Mouse (Mus musculus) E14TG2a.4 (cell line): ENCODE data around the gene Igf2bp3.

Source experiments
- H3K27me3 ChIP-seq: 2 replicates; pipeline ENCODE4 v1.6.1; 2014; ENCODE audit warnings: low read length, control low read depth; ENCODE audit not compliant: insufficient read depth
- H3K36me3 ChIP-seq: 2 replicates; pipeline ENCODE4 v1.6.1; 2014; ENCODE audit warnings: low read length, control low read depth; ENCODE audit not compliant: insufficient read depth
- H3K4me1 ChIP-seq: replicated peaks from 2 replicates; pipeline ENCODE4 v1.6.1; 2014; ENCODE audit warnings: low read depth, low read length, control low read depth
- H3K4me3 ChIP-seq: replicated peaks from 2 replicates; pipeline ENCODE4 v1.5.1; 2014; ENCODE audit warnings: mild to moderate bottlenecking, low read length
- H3K9me3 ChIP-seq: 2 replicates; pipeline ENCODE4 v1.6.1; 2014; ENCODE audit warnings: low read length, control low read depth
- CTCF ChIP-seq: conservative IDR thresholded peaks from 2 replicates; pipeline ENCODE4 v1.5.1; 2014; ENCODE audit warnings: low read length
- NANOG ChIP-seq: IDR thresholded peaks from 2 replicates; pipeline ENCODE4 v1.6.1; 2014; ENCODE audit warnings: borderline replicate concordance, low read length, mixed read lengths
- POU5F1 ChIP-seq: IDR thresholded peaks from 2 replicates; pipeline ENCODE4 v1.6.1; 2014; ENCODE audit warnings: low read length, borderline replicate concordance

The Igf2bp3 gene

DNA sequence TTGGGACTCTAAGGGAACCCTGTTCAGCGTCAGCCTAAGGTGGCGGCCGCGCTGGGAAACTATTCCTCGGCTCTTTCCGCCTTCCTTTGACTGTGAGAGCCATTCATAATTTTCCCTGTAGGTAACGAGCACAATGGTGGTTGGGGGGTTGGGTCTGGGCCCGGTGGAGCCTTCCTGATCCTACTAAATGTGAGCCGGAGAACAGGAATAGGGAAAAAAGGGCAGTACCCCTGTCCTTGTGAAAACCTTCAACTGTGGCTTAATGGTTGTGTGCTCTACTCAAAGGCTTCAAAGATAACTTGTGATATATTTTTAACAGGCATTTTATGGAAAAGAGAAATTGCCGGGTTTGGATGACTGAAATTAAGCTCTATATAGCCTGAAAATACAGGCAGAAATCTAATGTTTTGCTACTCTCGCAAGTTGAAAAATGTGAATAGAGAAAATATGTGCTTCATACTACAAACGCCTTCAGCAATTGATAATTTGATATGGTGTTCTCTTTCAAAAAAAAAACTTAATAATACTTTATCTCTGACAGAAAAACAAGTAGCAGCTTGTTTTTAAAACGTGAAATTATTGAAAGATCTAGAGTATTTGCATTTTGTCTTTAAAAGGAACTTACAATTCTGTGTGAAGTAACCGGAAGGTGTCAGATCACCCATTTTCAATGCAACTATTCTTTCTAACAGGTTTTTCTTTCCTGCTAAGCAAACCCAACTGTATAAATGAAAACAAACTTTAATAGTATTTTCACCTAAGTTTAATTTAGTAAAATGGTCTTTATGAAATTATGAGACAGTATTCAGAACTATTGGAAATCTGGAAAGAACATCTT lies 1.2 kb upstream of the Igf2bp3 start:
- H3K36me3 ChIP-seq = 0 out of 2 replicates have a peak, but pooled peaks cover 3% of the 10 kb centered on the region
- H3K27me3 ChIP-seq = no peaks in the 10 kb centered on the region
- TF ChIP-seq NANOG = no peak
- TF ChIP-seq POU5F1 = no peak
- no peak for TF ChIP-seq CTCF
- peaks cover 43% of the 10 kb centered on the region for H3K4me1 ChIP-seq
- peaks cover 4% of the 10 kb centered on the region; the same call in 1 of the 2 replicates for H3K9me3 ChIP-seq
- H3K4me3 ChIP-seq = peak overlapping the region; percentile 86

DNA sequence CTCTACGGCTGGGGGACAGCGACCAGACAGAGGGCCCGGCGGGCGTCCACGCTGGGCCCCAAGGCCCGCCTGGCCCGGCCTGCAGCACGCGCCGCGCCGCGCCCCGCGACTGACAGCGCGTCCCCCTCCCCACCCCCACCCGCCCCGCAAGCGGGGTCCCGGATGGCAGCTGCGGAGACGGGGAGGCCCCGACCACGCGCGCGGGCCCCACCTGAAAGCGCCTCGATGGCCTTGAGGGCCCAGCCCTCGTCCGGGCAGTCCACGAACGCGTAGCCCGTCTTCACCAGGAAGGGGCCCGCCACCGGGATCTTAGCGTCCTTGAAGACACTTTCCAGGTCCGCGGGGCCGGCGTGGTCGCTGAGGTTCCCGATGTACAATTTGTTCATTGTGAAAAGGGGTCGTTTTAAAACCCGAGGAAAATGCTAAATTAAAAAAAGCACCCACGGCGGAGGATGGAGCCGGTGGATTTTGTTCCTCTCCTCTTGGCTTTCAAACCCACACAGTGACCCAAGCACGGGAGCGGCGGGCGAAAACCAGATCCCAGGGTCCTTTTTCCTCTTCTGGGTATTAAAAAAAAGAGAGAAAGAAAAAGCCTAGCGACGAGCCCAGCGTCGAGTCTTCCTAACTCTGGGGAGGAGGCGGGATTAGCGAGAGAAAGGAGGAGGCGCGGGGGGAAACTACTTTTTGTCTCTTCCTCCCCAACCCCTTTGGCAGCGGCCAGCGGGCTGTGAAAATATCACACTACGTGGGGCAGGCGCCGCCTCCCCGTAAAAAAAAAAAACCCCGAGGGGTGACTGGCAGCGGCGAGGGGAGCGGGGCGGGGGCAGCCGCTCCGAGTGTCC lies 450 bp downstream of the Igf2bp3 start:
- Histone ChIP-seq H3K36me3 (0 out of 2 replicates have a peak, but pooled peaks cover 3% of the 10 kb centered on the region), H3K4me3 (peak overlapping the region; percentile 86), H3K4me1 (peaks cover 50% of the 10 kb centered on the region), H3K9me3 (no peaks in the 10 kb centered on the region), H3K27me3 (no peaks in the 10 kb centered on the region)
- TF ChIP-seq CTCF (no peak), NANOG (no peak), POU5F1 (no peak)

DNA sequence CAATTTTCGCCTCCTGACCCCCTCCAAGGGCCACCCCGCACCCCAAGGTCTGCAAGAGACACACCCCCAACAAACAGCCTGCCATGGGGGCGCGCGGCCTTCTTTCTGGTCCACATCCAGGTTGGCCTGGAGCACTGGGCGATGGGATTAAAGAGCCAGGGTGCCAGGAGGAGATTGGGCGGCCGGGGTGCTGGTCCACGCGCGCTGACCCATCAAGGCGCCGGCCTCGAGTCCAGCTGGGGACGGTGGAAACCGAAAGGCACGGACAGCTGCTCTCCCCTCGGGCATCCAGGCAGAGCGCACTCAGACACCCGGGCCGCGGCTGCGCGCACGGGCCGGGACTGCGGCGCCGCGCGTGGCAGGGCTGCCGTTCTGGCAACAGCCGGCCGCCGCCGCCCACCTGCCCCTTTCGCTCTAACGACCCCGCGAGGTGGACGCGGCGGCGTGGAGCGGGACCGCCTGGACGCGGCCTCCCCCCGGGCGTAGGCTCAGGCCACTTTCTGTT lies 1.1 kb downstream of the Igf2bp3 start:
- Histone ChIP-seq H3K4me3 (peak overlapping the region; percentile 86), H3K9me3 (no peaks in the 10 kb centered on the region), H3K36me3 (peaks cover 5% of the 10 kb centered on the region; the same call in 1 of the 2 replicates), H3K27me3 (no peaks in the 10 kb centered on the region), H3K4me1 (peaks cover 56% of the 10 kb centered on the region)
- TF ChIP-seq NANOG = no peak
- no peak for TF ChIP-seq POU5F1
- no peak for TF ChIP-seq CTCF

- H3K27me3 ChIP-seq = no peaks in the 10 kb centered on the region
- H3K4me3 ChIP-seq = peak overlapping the region; percentile 86
- TF ChIP-seq CTCF (no peak), POU5F1 (no peak), NANOG (no peak)
- peaks cover 62% of the 10 kb centered on the region for H3K4me1 ChIP-seq
- H3K9me3 ChIP-seq = no peaks in the 10 kb centered on the region
- peaks cover 10% of the 10 kb centered on the region; the same call in 1 of the 2 replicates for H3K36me3 ChIP-seq
These were observed 1.7 kb downstream of the Igf2bp3 start for GRCm38 (mm10) chr6:49212931-49213580.

DNA sequence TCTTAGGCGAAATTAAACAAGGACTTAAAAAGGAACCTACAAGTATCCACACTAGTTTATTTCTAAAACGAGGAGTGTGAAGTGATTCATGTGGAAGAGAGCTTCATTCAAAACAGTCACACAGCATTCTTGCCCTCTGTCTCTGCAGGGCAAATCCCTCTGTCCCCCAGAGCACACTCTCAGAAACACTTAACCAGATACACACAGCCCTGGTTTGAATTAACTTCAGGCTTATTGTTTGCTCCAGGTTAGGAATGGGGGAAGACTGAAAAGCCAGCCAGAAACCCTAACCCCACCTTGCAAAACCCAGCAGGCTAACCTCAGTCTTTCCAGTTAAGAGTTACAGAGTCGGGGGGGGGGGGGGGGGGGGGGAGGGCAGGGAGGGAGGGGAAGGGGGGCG lies 2.6 kb downstream of the Igf2bp3 start:
- no peak overlapping the region for H3K4me3 ChIP-seq
- no peaks in the 10 kb centered on the region for H3K27me3 ChIP-seq
- peaks cover 16% of the 10 kb centered on the region for H3K36me3 ChIP-seq
- H3K4me1 ChIP-seq = peaks cover 64% of the 10 kb centered on the region
- H3K9me3 ChIP-seq = no peaks in the 10 kb centered on the region
- TF ChIP-seq CTCF = no peak
- TF ChIP-seq POU5F1 = no peak
- no peak for TF ChIP-seq NANOG

DNA sequence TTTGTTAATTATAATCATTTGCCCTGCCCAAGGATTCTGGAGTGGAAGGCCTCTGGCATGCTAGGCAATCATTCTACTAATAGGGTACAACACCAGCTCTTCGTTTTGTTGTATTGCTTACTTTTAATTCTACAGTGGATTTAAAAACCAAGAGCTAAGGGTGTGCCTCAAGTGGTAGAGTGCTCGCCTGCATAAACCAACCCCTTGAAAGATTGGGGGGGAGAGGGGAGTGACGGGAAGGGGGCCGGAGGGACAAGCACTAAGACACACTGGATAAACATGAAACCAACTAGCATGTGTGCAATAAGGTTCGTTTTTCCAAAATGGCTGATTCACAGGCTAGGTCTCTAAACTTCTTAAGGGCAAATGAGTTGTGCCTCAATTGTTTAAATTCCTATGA lies 3.2 kb downstream of the Igf2bp3 start:
- no peak for TF ChIP-seq POU5F1
- Histone ChIP-seq H3K27me3 (no peaks in the 10 kb centered on the region), H3K4me1 (peaks cover 63% of the 10 kb centered on the region), H3K4me3 (no peak overlapping the region), H3K36me3 (peaks cover 21% of the 10 kb centered on the region), H3K9me3 (no peaks in the 10 kb centered on the region)

GRCm38 (mm10) chr6:49209881-49210854 lies 4.6 kb downstream of the Igf2bp3 start:
- Histone ChIP-seq H3K36me3 (peaks cover 36% of the 10 kb centered on the region), H3K9me3 (no peaks in the 10 kb centered on the region), H3K4me3 (peak overlapping the region; percentile 72), H3K27me3 (no peaks in the 10 kb centered on the region), H3K4me1 (peaks cover 61% of the 10 kb centered on the region)
- TF ChIP-seq POU5F1 = no peak
- no peak for TF ChIP-seq NANOG
- no peak for TF ChIP-seq CTCF
